Mouse (Mus musculus) embryonic stem cell, embryonic (primary cell): ENCODE data around the gene Furin.

Experiments used
- CTCF ChIA-PET, 4 experiments: fragments of 300-600 bp in 2 of 4; fragments of 350-600 bp in 2 of 4; sonication (Branson Sonifier 250); formaldehyde crosslinking; loops; one replicate each; lab custom pipeline; 2022; ENCODE audit warnings: inconsistent platforms in 2 of 4; lab: Charles Lee
- POLR2A ChIA-PET, 4 experiments: fragments of 300-600 bp in 2 of 4; fragments of 350-600 bp in 2 of 4; sonication (Branson Sonifier 250); formaldehyde crosslinking; loops; one replicate each; lab custom pipeline; 2022; ENCODE audit warnings: antibody characterized with exemption in 4 of 4, inconsistent platforms in 1 of 4; lab: Charles Lee

Furin gene

GRCm38 (mm10) chr7:80414303-80414855 is 9.1 kb upstream of the Furin start:
- ChIA-PET CTCF (interaction anchor here in 1 of 4 experiments (1.6 kb wide), 1 partner anchor 37 kb away, joined by 3 read pairs; no protein-coding TSS in a partner anchor), POLR2A (interaction anchor here in 3 of 4 experiments (0.8 to 3.9 kb wide), 4 partner anchors 7 to 120 kb away, joined by 3 to 19 read pairs (median 3); partner anchors contain the start of genes Blm (in 1 of the 3) and Furin (in 1 of the 3))

- ChIA-PET POLR2A (interaction anchor here in 3 of 4 experiments (0.6 to 3.9 kb wide), 11 partner anchors 8 to 691 kb away, joined by 3 to 19 read pairs (median 4); partner anchors contain the start of genes Blm (in 1 of the 3) and Furin (in 1 of the 3)), CTCF (interaction anchor here in 1 of 4 experiments (1.6 kb wide), 1 partner anchor 36 kb away, joined by 3 read pairs; no protein-coding TSS in a partner anchor)
These were observed 8.5 kb upstream of the Furin start for GRCm38 (mm10) chr7:80413512-80414302.

GRCm38 (mm10) chr7:80412781-80413180 is 7.5 kb upstream of the Furin start:
- POLR2A ChIA-PET: interaction anchor here in 2 of 4 experiments (0.5 to 3.9 kb wide), 8 partner anchors 9 to 366 kb away, joined by 3 to 19 read pairs (median 3); partner anchors contain the start of gene Blm (in 1 of the 2)
- CTCF ChIA-PET: interaction anchor here in 1 of 4 experiments (0.5 kb wide), 1 partner anchor 23 kb away, joined by 6 read pairs; no protein-coding TSS in a partner anchor

GRCm38 (mm10) chr7:80412279-80412678 is 7.0 kb upstream of the Furin start:
- POLR2A ChIA-PET: interaction anchor here in 1 of 4 experiments (0.5 to 3.9 kb wide), 3 partner anchors 10 to 40 kb away, joined by 3 to 19 read pairs (median 3); no protein-coding TSS in a partner anchor
- CTCF ChIA-PET: no interaction called here

GRCm38 (mm10) chr7:80410380-80410779 is 5.1 kb upstream of the Furin start:
- CTCF ChIA-PET: interaction anchor here in 2 of 4 experiments (0.8 to 1.5 kb wide), 3 partner anchors 24 to 33 kb away, joined by 3 to 4 read pairs (median 3); no protein-coding TSS in a partner anchor
- POLR2A ChIA-PET: interaction anchor here in 1 of 4 experiments (1.6 kb wide), 1 partner anchor 8 kb away, joined by 6 read pairs; no protein-coding TSS in a partner anchor

GRCm38 (mm10) chr7:80407712-80408111 is 2.5 kb upstream of the Furin start:
- POLR2A ChIA-PET: interaction anchor here in 2 of 4 experiments (0.5 to 5.3 kb wide), 6 partner anchors 11 to 97 kb away, joined by 3 to 27 read pairs (median 3); no protein-coding TSS in a partner anchor
- CTCF ChIA-PET: interaction anchor here in 2 of 4 experiments (0.5 to 1.0 kb wide), 2 partner anchors 17 to 379 kb away, joined by 3 read pairs; no protein-coding TSS in a partner anchor

- ChIA-PET CTCF (interaction anchor here in 1 of 4 experiments (0.6 kb wide), 1 partner anchor 357 kb away, joined by 3 read pairs; no protein-coding TSS in a partner anchor), POLR2A (interaction anchor here in 2 of 4 experiments (0.6 to 5.3 kb wide), 2 partner anchors 12 to 23 kb away, joined by 3 to 27 read pairs; no protein-coding TSS in a partner anchor)
These were observed 950 bp upstream of the Furin start for GRCm38 (mm10) chr7:80406186-80406585.

GRCm38 (mm10) chr7:80404101-80404894 is 938 bp downstream of the Furin start:
- CTCF ChIA-PET: interaction anchor here in 2 of 4 experiments (0.7 to 2.1 kb wide), 5 partner anchors 15 to 20 kb away, joined by 3 to 7 read pairs (median 4); no protein-coding TSS in a partner anchor

GRCm38 (mm10) chr7:80403551-80403950 is 1.7 kb downstream of the Furin start:
- POLR2A ChIA-PET: interaction anchor here in 3 of 4 experiments (0.6 to 5.3 kb wide), 21 partner anchors 15 to 660 kb away, joined by 3 to 27 read pairs (median 3); partner anchors contain the start of genes Blm (in 1 of the 3), Cib1 (in 1 of the 3), Crtc3 (in 1 of the 3) and Gdpgp1 (in 1 of the 3)
- CTCF ChIA-PET: interaction anchor here (0.6 to 2.1 kb wide), 10 partner anchors 16 to 223 kb away, joined by 3 to 8 read pairs (median 4); no protein-coding TSS in a partner anchor

More at GRCm38 (mm10) chr7:80404101-80404894, 938 bp downstream of the Furin start:
- POLR2A ChIA-PET: interaction anchor here in 3 of 4 experiments (0.8 to 5.3 kb wide), 12 partner anchors 10 to 274 kb away, joined by 3 to 27 read pairs (median 4); partner anchors contain the start of gene Blm (in 2 of the 3)

GRCm38 (mm10) chr7:80402651-80403321 is 2.5 kb downstream of the Furin start:
- POLR2A ChIA-PET: interaction anchor here in 3 of 4 experiments (0.6 to 5.3 kb wide), 17 partner anchors 14 to 661 kb away, joined by 3 to 27 read pairs (median 3); partner anchors contain the start of genes Blm (in 1 of the 3), Cib1 (in 1 of the 3), Crtc3 (in 1 of the 3) and Gdpgp1 (in 1 of the 3)
- CTCF ChIA-PET: interaction anchor here in 3 of 4 experiments (0.5 to 2.1 kb wide), 10 partner anchors 16 to 224 kb away, joined by 3 to 8 read pairs (median 4); no protein-coding TSS in a partner anchor

- ChIA-PET CTCF (interaction anchor here in 1 of 4 experiments (1.6 to 2.1 kb wide), 3 partner anchors 15 to 22 kb away, joined by 4 to 8 read pairs (median 7); no protein-coding TSS in a partner anchor), POLR2A (interaction anchor here in 3 of 4 experiments (1.1 to 5.3 kb wide), 7 partner anchors 16 to 661 kb away, joined by 3 to 27 read pairs (median 3); partner anchors contain the start of gene Crtc3 (in 1 of the 3))
These were observed 3.2 kb downstream of the Furin start for GRCm38 (mm10) chr7:80401860-80402641.

- POLR2A ChIA-PET: interaction anchor here in 3 of 4 experiments (0.9 to 1.7 kb wide), 11 partner anchors 9 to 78 kb away, joined by 3 to 7 read pairs (median 3); partner anchors contain the start of gene Fes (in 1 of the 3)
- CTCF ChIA-PET: interaction anchor here in 2 of 4 experiments (0.5 to 0.9 kb wide), 2 partner anchors 23 to 1169 kb away, joined by 3 to 5 read pairs; no protein-coding TSS in a partner anchor
These were observed 4.0 kb downstream of the Furin start for GRCm38 (mm10) chr7:80401041-80401859.

- ChIA-PET CTCF (interaction anchor here in 3 of 4 experiments (0.5 to 1.4 kb wide), 3 partner anchors 24 to 1169 kb away, joined by 3 to 5 read pairs (median 3); no protein-coding TSS in a partner anchor), POLR2A (interaction anchor here in 3 of 4 experiments (0.9 to 1.7 kb wide), 11 partner anchors 9 to 77 kb away, joined by 3 to 7 read pairs (median 3); partner anchors contain the start of gene Fes (in 1 of the 3))
These were observed 4.7 kb downstream of the Furin start for GRCm38 (mm10) chr7:80400571-80400970.

GRCm38 (mm10) chr7:80400099-80400498 is 5.1 kb downstream of the Furin start:
- ChIA-PET CTCF (interaction anchor here in 2 of 4 experiments (0.5 to 1.4 kb wide), 3 partner anchors 25 to 174 kb away, joined by 3 read pairs; no protein-coding TSS in a partner anchor), POLR2A (interaction anchor here in 3 of 4 experiments (0.9 to 1.7 kb wide), 11 partner anchors 10 to 155 kb away, joined by 3 to 7 read pairs (median 3); partner anchors contain the start of gene Fes (in 1 of the 3))
